Mouse (Mus musculus) gastrocnemius, adult 2 months (tissue): ENCODE results near the gene Fgd2. TPM values are rescaled to one million over a fixed set of nuclear protein-coding genes. Genes with fewer than 3 reads are reported as not detected.
"Not testable (repeated sequence)": the region's sequence is repeated elsewhere in the genome, so short reads cannot be mapped to it uniquely, and the experiment has no call there.

Experiments used
- DNase-seq: peaks from one replicate; pipeline ENCODE4 v3.0.0; 2022
- H3K27ac ChIP-seq: fragments of 200-600 bp; 2 replicates; pipeline ENCODE4 v1.8.1; 2022; ENCODE audit warnings: mild to moderate bottlenecking
- H3K4me3 ChIP-seq: fragments of 200-600 bp; 2 replicates; pipeline ENCODE4 v1.8.1; 2022; ENCODE audit warnings: mild to moderate bottlenecking, moderate library complexity
- CTCF ChIP-seq: fragments of 200-600 bp; IDR thresholded peaks from 2 replicates; pipeline ENCODE4 v1.8.1; 2022; ENCODE audit warnings: antibody characterized with exemption, mild to moderate bottlenecking, moderate library complexity
- intact Hi-C: fragments of 180-260 bp; cut with DNase I; formaldehyde crosslinking; loops from one replicate; pipeline ENCODE4 v1.15.1; 2025
- long read RNA-seq, 2 experiments: library from polyadenylated mRNA; stranded (forward); transcript quantifications; one replicate each; pipeline ENCODE4 v2.0.0; 2021
- total RNA-seq, 2 experiments: library from RNA; stranded (reverse); gene quantifications; 2 replicates each; pipeline ENCODE4 v1.2.3; 2021

Gene Fgd2
- total RNA-seq, result 1 to 10 TPM in 1 of 2 experiments, under 1 TPM in 1; 0.74 to 1.1 TPM
- long read RNA-seq, experiment 1, partial matches to known transcripts, result 0 of 2 reads
- long read RNA-seq, experiment 1, other reads (novel, unspliced or antisense), result 2 of 2 reads
- long read RNA-seq, experiment 2, partial matches to known transcripts, result 0 of 3 reads
- long read RNA-seq, experiment 2, other reads (novel, unspliced or antisense), result 3 of 3 reads

- intact Hi-C loops, result no loop called here
- Histone ChIP-seq H3K4me3 (peak within 1 kb of the TSS; percentile 50), H3K27ac (peak within 1 kb of the TSS; percentile 28; the same call in 1 of the 2 replicates)
- no peak for TF ChIP-seq CTCF
- DNase-seq, result no peak
Measured at GRCm38 (mm10) chr17:29360761-29361221, at the start of gene Fgd2. Fgd2 (plus strand) TSS chr17:29360914.

- intact Hi-C loops, result no loop called here
- Histone ChIP-seq H3K27ac (no peak overlapping the region), H3K4me3 (no peak overlapping the region)
- no peak for DNase-seq
- no peak for TF ChIP-seq CTCF
Measured at GRCm38 (mm10) chr17:29311602-29312001, 49.1 kb upstream of the Fgd2 start.

GRCm38 (mm10) chr17:29312082-29312481 is 48.6 kb upstream of the Fgd2 start:
- TF ChIP-seq CTCF, result no peak
- intact Hi-C loops, result no loop called here
- Histone ChIP-seq H3K4me3 (no peak overlapping the region), H3K27ac (no peak overlapping the region)
- DNase-seq, result peak; percentile 8

GRCm38 (mm10) chr17:29313300-29313699 is 47.4 kb upstream of the Fgd2 start:
- TF ChIP-seq CTCF, result peak; percentile 47
- Histone ChIP-seq H3K4me3 (no peak overlapping the region), H3K27ac (no peak overlapping the region)
- DNase-seq, result no peak
- intact Hi-C loops, result no loop called here

GRCm38 (mm10) chr17:29315672-29316465 is 44.8 kb upstream of the Fgd2 start:
- DNase-seq, result no peak
- peak overlapping the region; percentile 64 for H3K27ac ChIP-seq
- H3K4me3 ChIP-seq, result no peak overlapping the region
- no peak for TF ChIP-seq CTCF
- intact Hi-C loops, result no loop called here

- Histone ChIP-seq H3K4me3 (no peak overlapping the region), H3K27ac (peak overlapping the region; percentile 64)
- intact Hi-C loops, result no loop called here
- DNase-seq, result no peak
- TF ChIP-seq CTCF, result no peak
Measured at GRCm38 (mm10) chr17:29316891-29317290, 43.8 kb upstream of the Fgd2 start.

GRCm38 (mm10) chr17:29317380-29317779 is 43.3 kb upstream of the Fgd2 start, which contains the start of gene Pi16:
Pi16 (plus strand) TSS chr17:29317680.
- DNase-seq, intact Hi-C loops, H3K4me3 ChIP-seq: not testable (repeated sequence)
- H3K27ac ChIP-seq, result peak within 1 kb of the TSS; percentile 68

GRCm38 (mm10) chr17:29318731-29319250 is 41.9 kb upstream of the Fgd2 start:
- peak; percentile 69 for DNase-seq
- intact Hi-C loops, result no loop called here
- H3K4me3 ChIP-seq, result peak overlapping the region; percentile 60
- H3K27ac ChIP-seq, result peak overlapping the region; percentile 68
- no peak for TF ChIP-seq CTCF

GRCm38 (mm10) chr17:29319476-29319875 is 41.2 kb upstream of the Fgd2 start:
- intact Hi-C loops, result no loop called here
- no peak for TF ChIP-seq CTCF
- peak overlapping the region; percentile 68 for H3K27ac ChIP-seq
- H3K4me3 ChIP-seq, result peak overlapping the region; percentile 60
- no peak for DNase-seq

GRCm38 (mm10) chr17:29319881-29320639 is 40.7 kb upstream of the Fgd2 start:
- no peak for DNase-seq
- TF ChIP-seq CTCF, result no peak
- peak overlapping the region; percentile 60 for H3K4me3 ChIP-seq
- H3K27ac ChIP-seq, result peak overlapping the region; percentile 68
- intact Hi-C loops, result no loop called here

- no peak for DNase-seq
- TF ChIP-seq CTCF, result no peak
- intact Hi-C loops, result no loop called here
- peak overlapping the region; percentile 60 for H3K4me3 ChIP-seq
- no peak overlapping the region for H3K27ac ChIP-seq
Measured at GRCm38 (mm10) chr17:29321765-29322602, 38.7 kb upstream of the Fgd2 start.

- Histone ChIP-seq H3K27ac (peak overlapping the region; percentile 17; the same call in 1 of the 2 replicates), H3K4me3 (peak overlapping the region; percentile 60; the same call in 1 of the 2 replicates)
- intact Hi-C loops, result no loop called here
- no peak for DNase-seq
- TF ChIP-seq CTCF, result no peak
Measured at GRCm38 (mm10) chr17:29322603-29322962, 38.1 kb upstream of the Fgd2 start.
